Mouse (Mus musculus) right cerebral cortex, postnatal 14 days (tissue): ENCODE measurements at regions not wholly inside any gene's neighbourhood (a gene's known extent, or its start where the extent isn't known, plus 50 kb on each side); places are given as distances from the start of the nearest gene placed in this dataset.

Experiments
- DNase-seq: peaks from one replicate; pipeline ENCODE4 v3.0.0; 2022

DNA sequence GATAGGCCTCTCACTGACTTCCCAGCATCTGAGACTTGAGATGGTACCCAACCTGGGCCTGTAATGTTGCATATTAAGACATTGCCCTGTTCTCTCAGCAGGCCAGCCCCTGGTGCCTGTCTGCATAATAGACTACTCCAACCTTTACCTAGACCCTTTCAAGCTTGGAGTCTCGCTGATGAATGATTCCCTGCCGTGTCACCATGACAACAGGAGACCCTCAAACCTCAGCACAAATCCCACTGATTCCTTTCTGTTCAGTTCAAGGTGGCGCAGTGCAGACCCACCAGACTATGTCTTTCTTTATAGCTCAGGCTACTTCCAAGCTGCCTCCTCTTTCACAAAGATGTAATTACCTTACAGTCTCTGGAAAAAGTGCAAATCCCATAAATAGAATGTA, 172.0 kb downstream of the Dcdc2c start:
- DNase-seq, result no peak

- no peak for DNase-seq
Measured at GRCm38 (mm10) chr12:28377968-28378367, 174.2 kb downstream of the Dcdc2c start.

DNA sequence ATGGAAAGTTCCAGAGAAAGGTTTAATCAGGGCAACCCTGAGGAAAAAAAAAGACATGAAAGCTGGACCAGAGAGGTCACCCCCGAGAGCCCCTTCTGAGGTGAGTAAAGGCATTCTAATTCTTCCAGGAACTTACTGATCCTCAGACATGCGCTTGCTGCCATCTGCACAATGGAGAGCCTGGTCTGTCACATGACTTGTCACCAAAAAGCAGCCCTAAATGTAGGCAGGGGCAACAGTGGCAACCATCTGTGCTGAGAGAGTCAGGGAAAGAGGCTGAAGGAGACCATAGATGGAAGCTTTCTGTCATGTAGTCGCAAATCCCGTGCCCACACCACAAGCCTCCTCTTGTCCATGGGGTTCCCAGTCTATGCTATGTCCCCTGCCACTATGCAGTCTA, 174.8 kb downstream of the Dcdc2c start:
- no peak for DNase-seq

- DNase-seq, result no peak
Measured at GRCm38 (mm10) chr12:28376770-28377169, 175.4 kb downstream of the Dcdc2c start.

DNA sequence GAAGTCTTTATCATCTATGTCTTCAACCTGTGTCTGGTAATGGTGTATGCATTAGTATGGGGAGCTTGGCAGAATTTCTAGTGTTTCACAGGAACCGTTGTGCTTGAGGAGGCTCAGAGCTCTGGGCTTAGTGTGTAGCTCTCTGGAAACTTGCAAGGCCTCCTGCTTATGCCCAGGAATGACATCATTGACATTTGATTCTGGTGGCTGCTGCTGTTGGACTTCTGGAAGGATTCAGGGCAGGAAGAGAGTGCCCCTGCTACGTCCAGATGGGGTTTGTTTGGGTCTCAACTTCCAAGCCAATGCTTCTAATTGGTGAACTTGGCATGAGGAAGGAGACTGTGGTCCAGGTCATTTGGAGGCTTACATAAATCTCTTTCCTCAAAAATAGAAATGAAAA, 186.9 kb downstream of the Dcdc2c start:
- DNase-seq, result no peak

GRCm38 (mm10) chr12:28358737-28359333, 193.4 kb downstream of the Dcdc2c start:
- DNase-seq, result no peak

DNA sequence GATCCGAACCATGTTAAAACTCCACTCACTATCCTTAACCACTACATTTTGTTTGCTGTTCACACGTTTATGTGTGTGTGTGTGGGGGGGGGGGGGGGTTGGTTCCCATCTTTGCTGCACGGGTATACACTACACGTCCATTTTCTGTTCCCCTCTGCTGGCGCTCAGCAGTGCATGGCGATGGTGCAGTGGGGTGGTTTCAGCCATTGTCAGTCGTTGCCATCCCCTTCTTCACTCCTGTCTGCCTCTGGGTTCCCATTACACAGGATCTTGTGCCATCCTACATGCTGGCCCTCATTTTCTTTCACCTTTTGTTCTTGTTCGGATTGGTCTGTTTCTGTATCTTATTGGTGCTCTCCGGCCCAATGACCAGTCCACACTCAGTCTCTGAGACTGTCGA, 194.4 kb downstream of the Dcdc2c start:
- DNase-seq, result no peak

- no peak for DNase-seq
Measured at GRCm38 (mm10) chr12:28353140-28353539, 199.1 kb downstream of the Dcdc2c start.

DNA sequence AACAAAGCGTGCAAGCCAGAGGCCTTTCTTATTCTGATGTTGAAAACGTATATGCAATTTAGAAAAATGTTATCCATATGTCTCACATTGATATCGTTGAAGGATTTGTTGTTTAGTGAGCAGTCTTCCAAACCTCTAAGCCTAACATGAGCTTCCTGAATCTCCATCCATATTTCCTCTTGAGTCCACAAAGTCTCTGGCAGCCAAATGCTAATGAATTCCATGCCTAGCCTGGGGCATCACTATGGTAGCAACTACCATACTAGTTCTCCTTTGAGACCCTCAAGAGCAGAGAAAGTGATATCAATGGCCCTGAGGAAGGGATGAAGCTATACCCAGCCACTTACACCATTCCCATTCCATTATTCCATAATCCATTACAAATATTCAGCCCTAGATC, 199.6 kb downstream of the Dcdc2c start:
- no peak for DNase-seq

GRCm38 (mm10) chr12:28342735-28343134, 209.5 kb downstream of the Dcdc2c start:
- no peak for DNase-seq

DNA sequence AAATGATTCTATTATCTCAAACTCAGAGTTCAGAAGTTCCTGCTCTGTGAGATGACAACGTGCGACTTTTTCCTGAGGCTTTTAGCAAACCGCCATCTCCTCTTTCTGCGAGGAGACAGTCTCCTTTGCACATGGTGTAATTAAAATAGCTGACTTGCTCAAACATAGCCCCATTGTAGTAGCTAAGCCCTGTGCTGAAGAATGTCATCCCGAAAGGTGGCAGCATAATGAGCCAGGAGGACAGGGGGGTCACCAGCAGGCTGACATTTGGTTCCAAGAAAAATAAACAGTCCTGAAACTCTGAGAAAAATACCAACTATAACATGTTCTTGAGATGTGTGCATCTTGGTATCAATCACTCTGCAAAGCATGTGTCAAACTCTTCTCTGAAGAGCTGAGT, 219.6 kb downstream of the Dcdc2c start:
- DNase-seq, result no peak

DNA sequence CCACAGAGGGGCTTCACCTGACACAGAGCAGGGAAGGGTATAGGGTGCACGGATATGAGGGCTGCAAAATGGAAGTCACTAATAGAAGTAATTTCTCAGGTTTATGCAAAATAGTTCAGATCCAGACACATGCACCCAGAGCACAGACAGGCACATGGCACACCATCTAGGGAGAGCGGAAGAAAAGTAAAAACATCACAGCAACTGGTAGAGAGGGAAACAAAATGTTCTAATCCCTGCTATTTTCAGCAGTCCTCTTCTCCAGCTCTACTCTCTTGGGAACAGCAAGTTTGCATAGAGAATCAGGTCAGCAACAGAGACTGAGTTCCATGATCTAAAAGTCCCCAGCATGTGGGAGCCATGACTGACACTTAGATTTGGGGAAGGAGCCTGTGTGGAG, 220.4 kb downstream of the Dcdc2c start:
- DNase-seq, result no peak

DNA sequence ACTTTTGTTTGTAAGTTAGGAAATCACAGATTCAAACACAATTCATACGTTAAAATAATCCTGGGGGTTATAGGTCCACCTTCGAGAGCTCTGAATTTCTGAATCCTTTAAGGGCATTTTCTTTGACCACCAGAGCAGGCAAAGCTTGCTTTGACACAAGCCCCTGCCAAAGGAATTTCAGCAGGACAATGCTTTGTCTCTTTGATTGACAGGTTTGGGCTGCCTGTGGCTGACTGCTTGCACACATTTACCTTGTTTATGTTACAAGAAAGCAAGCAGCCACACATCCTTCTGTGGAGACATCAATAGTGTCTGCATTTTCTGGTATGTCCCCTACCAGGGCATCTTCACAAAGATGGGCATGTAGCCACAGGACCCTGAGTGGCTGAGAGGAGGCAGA, 228.5 kb downstream of the Dcdc2c start:
- no peak for DNase-seq

GRCm38 (mm10) chr12:28309226-28309625, 243.0 kb downstream of the Dcdc2c start:
- DNase-seq, result no peak

DNA sequence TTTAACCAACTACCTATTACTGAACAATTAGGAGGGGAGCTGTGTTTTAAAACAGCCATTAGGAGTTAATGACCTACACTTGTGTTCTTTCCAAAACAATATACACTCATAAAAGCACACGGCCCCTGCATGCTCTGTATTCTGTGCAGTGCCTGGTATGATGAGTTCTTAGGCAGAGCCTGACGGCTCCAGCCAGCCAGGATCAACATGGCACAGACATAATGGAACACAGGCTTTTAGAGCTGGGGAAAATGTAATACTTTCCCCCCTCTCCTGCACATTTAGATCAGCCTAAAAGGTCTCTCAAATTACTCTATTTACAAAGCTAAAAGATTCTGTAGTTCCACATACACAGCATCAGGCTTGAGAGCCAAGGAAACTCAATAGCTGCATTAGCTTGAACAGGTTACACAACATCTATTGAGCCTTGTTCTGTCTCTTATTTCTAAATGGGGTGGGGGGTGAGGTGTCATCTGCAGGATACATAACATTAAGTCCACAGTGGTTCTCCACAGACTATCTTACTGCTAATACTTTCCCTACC, 250.1 kb downstream of the Dcdc2c start:
- no peak for DNase-seq

GRCm38 (mm10) chr12:28288376-28288896, 263.8 kb downstream of the Dcdc2c start:
- DNase-seq, result no peak

DNA sequence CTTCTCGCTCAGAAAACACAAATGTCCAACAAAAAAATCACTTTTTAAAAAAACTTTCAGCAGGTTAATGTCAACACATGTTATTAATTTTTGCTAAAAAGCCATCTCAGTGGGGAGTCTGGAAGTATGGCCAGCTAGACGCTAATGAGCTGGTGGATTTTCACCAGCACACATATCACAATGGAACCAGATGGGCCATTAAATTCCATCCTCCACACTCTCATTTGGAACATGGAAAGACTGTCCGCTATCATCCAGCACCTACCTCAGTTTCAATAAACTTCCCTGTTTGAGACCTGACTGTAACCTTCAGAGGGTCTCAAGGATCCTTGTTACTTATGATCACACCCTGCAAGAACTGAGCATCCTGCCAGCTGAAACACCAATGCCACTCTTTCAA, 296.7 kb downstream of the Dcdc2c start:
- DNase-seq, result no peak

DNA sequence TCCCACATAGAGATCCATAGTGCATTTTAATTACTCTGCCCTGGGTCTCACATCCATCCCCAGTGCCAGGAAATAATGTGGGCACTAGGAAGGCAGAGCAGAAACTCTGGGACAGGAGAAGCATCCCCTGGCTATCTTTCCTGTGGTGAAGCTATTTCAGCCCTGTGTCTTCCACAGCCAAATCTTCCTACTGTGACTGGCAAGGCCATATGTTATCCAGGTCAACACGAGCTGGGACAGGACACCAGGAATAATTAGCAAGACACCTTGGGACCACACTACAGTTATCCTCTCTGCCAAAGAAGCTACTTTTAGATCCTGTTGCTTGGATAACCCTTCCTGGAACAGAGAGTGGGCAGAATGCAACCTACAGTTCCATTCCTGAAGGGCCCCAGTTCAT, 301.7 kb downstream of the Dcdc2c start:
- no peak for DNase-seq

DNA sequence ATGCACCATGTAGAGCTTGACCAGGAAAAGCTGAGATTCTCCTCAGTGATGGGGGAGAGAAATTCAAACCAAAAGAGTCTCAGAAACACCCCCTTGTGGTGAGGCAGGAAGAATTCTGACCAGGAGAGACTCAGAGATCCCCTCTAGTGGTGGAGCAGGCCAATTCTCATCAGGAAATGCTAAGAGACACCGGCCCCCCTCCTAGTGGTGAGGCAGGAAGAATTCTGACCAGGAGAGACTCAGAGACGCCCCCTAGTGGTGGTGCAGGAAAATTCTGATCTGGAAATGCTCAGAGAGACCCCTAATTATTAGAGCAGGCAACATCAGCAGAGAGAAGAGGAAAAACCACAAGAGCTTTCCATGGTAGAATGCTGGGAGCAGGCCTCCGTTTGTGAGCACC, 303.4 kb downstream of the Dcdc2c start:
- DNase-seq, result peak; percentile 22

DNA sequence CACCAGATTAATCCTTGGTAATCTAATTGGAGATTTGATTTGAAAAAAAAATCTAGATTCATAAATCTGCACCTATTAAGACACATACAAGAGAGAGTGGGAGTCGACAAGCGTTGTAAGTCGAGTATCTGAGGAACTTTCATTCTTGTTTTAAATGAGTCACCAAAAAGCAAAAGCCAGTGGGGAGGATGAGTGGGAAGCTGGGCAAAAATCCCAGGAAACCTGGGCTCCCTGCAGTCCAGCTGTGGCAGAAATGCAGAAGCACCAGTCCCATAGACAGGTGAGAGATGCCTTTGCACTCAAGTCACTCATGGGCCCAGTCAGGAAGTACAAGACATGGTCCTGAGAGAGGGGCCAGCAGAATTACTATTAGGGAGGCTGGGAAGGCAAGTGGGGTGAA, 303.9 kb downstream of the Dcdc2c start:
- DNase-seq, result no peak

DNA sequence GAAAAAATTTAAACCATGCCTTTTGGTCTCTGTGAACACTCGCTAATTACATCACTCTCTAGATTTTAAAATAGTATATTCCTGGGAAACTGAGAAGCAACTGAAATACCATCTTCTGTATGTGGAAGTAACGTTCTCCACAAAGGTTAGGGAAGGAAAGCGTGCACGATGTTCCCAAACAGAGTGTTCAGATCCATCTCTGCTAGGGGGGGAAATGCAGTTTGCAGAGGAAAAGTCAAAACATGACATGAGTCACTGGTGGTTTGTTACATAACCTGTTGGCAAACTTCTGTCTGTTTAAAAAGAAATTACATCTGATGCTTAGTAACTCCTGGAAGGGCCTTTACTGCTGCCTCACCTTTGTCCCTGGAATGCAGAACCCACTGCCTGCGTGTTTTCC, 314.2 kb downstream of the Dcdc2c start:
- DNase-seq, result no peak

DNA sequence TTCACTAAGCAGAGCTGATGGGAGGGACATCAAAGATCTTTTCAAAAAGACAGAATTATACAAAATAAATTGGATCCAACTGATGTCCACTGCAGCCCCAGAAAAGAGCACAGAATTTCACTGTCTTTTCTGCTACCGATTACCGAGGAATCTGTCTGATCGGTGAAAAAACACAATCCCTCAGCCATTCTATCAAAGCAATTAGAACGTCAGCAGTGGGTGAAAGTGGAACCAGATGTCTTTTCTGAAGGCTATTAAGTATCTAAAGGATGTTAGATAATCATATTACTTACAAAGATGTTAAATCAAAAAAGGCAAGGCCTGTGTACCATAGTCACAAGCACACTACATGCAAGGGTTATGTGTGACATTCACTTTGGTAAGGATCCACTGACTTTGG, 315.2 kb downstream of the Dcdc2c start:
- no peak for DNase-seq

DNA sequence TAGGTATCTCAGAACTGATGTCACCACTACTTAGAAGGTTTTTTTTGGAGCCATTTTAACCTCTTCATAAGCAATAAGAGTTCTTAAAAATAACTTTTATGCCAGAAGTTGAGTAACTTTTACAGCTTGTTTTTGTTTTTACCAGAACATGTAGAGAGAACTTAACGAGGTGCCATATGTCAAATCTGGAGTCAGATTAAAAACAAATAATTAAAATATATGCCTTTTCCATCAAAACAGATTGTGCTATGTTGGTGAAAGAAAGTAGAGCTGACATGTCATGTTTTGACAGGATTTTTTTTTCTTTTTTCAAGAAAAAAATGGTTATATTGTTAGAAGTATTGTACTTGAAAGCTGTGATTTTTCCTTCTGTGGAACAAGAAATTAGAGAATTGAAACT, 349.4 kb downstream of the Dcdc2c start:
- DNase-seq, result no peak

DNA sequence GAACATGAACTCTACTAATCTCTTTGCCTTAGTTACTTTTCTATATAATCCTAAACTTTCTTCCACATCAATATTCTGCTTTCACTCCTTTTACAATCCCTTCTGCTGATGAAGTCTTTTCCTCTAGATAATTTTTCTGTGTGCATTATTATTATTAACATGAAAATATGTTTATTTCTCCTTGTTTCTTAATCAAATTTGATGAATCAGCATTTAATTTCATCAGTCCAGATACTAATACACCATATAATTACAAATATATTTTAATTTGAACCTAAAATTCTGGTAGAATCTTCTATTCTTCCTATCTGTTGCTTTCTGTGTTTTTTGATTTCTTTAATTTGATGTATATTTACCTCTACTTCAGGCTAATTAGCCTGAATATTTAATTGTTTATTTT, 365.5 kb downstream of the Dcdc2c start:
- DNase-seq, result no peak

- no peak for DNase-seq
Measured at GRCm38 (mm10) chr12:28181265-28181664, 370.9 kb downstream of the Dcdc2c start.
